Mouse (Mus musculus) spleen, adult 2 months (tissue): ENCODE results near the gene Gpc5. TPM values are rescaled to one million over a fixed set of nuclear protein-coding genes. Genes with fewer than 3 reads are reported as not detected.

ENCODE experiments used
- DNase-seq, 2 experiments: peaks; one replicate each; pipeline versions ENCODE4 v3.0.0 to v3.0.0-alpha.2; 2012 to 2021; ENCODE audit warnings: low spot score in 2 of 2, low read depth in 1 of 2
- H3K27ac ChIP-seq: fragments of 200-500 bp; 2 replicates; pipeline ENCODE4 v1.5.1; 2012; ENCODE audit warnings: low read length, inconsistent platforms; ENCODE audit not compliant: insufficient read depth
- H3K27me3 ChIP-seq: fragments of 200-500 bp; 2 replicates; pipeline ENCODE4 v1.6.1; 2012; ENCODE audit warnings: mild to moderate bottlenecking, moderate library complexity, low read length, inconsistent platforms; ENCODE audit not compliant: control insufficient read depth, insufficient read depth
- H3K36me3 ChIP-seq: fragments of 200-500 bp; 2 replicates; pipeline ENCODE4 v1.6.1; 2012; ENCODE audit warnings: mild to moderate bottlenecking, low read length, inconsistent platforms; ENCODE audit not compliant: control insufficient read depth, insufficient read depth
- H3K4me1 ChIP-seq: fragments of 200-500 bp; 2 replicates; pipeline ENCODE4 v1.6.1; 2011; ENCODE audit warnings: inconsistent platforms; ENCODE audit not compliant: control insufficient read depth, insufficient read depth, insufficient read length
- H3K4me3 ChIP-seq: fragments of 200-500 bp; 2 replicates; pipeline ENCODE4 v1.5.1; 2011; ENCODE audit warnings: mild to moderate bottlenecking, inconsistent platforms; ENCODE audit not compliant: insufficient read depth, insufficient read length; ENCODE audit errors: extremely low read depth
- CTCF ChIP-seq: fragments of 200-500 bp; IDR thresholded peaks from 2 replicates; pipeline ENCODE4 v1.5.1; 2011; ENCODE audit warnings: mild to moderate bottlenecking, inconsistent platforms; ENCODE audit not compliant: insufficient read depth, insufficient read length, insufficient replicate concordance; ENCODE audit errors: extremely low read depth
- POLR2A ChIP-seq: fragments of 200-500 bp; IDR thresholded peaks from 2 replicates; pipeline ENCODE4 v1.6.1; 2011; ENCODE audit warnings: low read depth, low read length, inconsistent platforms
- WGBS: fragments of 180-500 bp; shearing (Covaris S2); methylation state at CpG from one replicate; pipeline ENCODE4 v1.1.7; 2018; 5-methylcytosine and 5-hydroxymethylcytosine counted together
- polyA plus RNA-seq: library from polyadenylated mRNA; depleted of rRNA; stranded (reverse); fragments of >200 nt; gene quantifications from 2 replicates; pipeline ENCODE4 v1.2.3, GENCODE M21; 2012

Gpc5 gene
- polyA plus RNA-seq, 1 experiment, result not detected

- Histone ChIP-seq H3K4me1 (no peaks in the 10 kb centered on the region), H3K4me3 (no peak overlapping the region), H3K27ac (no peak overlapping the region), H3K36me3 (no peaks in the 10 kb centered on the region), H3K27me3 (no peaks in the 10 kb centered on the region)
- 48% methylated on average over 6 of the region's 6 CpGs for WGBS
- TF ChIP-seq POLR2A (no peak), CTCF (peak; percentile 9; the same call in 1 of the 2 replicates)
- DNase-seq, result no peak
Observed at GRCm38 (mm10) chr14:115070534-115070933, 21.5 kb upstream of the Gpc5 start.

GRCm38 (mm10) chr14:115077340-115077739 is 14.7 kb upstream of the Gpc5 start:
- H3K36me3 ChIP-seq, result no peaks in the 10 kb centered on the region
- WGBS, result 83% methylated on average over 9 of the region's 9 CpGs

GRCm38 (mm10) chr14:115078064-115078463 is 14.0 kb upstream of the Gpc5 start:
- no peaks in the 10 kb centered on the region for H3K4me1 ChIP-seq
- TF ChIP-seq POLR2A (no peak), CTCF (no peak)
- no peaks in the 10 kb centered on the region for H3K27me3 ChIP-seq
- no peak for DNase-seq
- WGBS, result 90% methylated on average over 7 of the region's 7 CpGs
- H3K4me3 ChIP-seq, result no peak overlapping the region
- H3K27ac ChIP-seq, result no peak overlapping the region
- H3K36me3 ChIP-seq, result no peaks in the 10 kb centered on the region

More at GRCm38 (mm10) chr14:115077340-115077739, 14.7 kb upstream of the Gpc5 start:
- no peak for DNase-seq
- Histone ChIP-seq H3K27ac (no peak overlapping the region), H3K4me1 (no peaks in the 10 kb centered on the region), H3K27me3 (no peaks in the 10 kb centered on the region), H3K4me3 (no peak overlapping the region)
- no peak for TF ChIP-seq POLR2A
- TF ChIP-seq CTCF, result no peak

DNA sequence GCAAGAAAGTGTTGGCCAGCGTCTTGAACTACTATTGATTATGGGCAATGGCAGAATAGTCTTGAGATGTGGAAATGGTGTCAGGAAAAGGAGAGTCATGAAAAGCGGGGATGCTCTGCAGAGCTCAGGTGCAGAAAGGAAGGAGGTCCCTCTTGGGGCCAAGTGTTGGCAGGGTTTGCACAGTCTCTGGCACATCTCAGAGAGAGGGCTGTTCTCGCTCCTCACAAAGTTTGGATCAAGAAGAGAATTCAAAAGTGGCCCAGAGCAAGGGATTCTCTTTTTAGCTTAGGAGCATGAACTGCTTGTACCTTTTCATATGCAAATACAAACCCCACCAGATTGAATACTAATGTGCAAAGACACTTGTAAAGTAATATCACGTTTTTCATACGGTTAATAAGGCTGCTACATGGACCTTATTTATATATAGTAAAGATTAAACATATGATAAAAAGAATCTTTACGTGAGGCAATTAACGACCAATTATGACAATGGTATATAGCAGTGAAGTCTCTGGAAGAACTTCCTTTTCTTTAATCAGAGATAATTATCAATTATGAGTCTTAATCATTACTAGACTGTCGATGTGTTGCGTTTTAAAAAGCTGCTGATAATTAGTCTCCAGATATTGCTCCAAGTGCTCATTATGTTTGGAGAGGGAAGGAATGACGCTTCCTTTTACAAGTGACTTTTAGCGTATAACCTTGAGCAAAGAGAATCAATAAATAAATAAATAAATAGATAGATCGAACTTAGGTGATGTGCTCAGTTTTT is 10.1 kb upstream of the Gpc5 start:
- H3K4me1 ChIP-seq, result no peaks in the 10 kb centered on the region
- no peaks in the 10 kb centered on the region for H3K36me3 ChIP-seq
- DNase-seq, result no peak
- H3K4me3 ChIP-seq, result no peak overlapping the region
- 89% methylated on average over 12 of the region's 12 CpGs for WGBS
- H3K27ac ChIP-seq, result no peak overlapping the region
- H3K27me3 ChIP-seq, result no peaks in the 10 kb centered on the region
- TF ChIP-seq POLR2A (no peak), CTCF (no peak)

DNA sequence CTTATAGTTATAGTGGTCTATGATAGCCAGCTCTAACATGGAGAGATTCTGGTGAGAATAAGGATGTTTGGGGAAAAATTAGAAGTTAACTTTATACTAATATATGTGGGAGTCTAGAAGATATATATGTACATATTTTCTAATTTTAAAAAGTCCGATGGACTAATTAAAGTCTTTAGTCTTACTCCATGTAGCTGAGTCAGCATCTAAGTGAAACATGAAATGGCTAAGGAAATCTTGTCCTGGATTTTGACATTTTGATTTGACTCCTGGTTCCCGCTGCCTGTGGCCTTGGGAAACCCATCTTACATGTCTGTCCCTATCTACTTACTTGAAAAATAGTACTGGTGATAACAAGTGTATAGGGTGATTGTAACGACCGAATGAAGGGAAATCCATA is 1.5 kb upstream of the Gpc5 start:
- Histone ChIP-seq H3K4me3 (no peak overlapping the region), H3K27ac (no peak overlapping the region), H3K4me1 (peaks cover 4% of the 10 kb centered on the region), H3K27me3 (peaks cover 12% of the 10 kb centered on the region), H3K36me3 (no peaks in the 10 kb centered on the region)
- no peak for DNase-seq
- 94% methylated on average over 4 of the region's 4 CpGs for WGBS
- TF ChIP-seq CTCF (no peak), POLR2A (no peak)

DNA sequence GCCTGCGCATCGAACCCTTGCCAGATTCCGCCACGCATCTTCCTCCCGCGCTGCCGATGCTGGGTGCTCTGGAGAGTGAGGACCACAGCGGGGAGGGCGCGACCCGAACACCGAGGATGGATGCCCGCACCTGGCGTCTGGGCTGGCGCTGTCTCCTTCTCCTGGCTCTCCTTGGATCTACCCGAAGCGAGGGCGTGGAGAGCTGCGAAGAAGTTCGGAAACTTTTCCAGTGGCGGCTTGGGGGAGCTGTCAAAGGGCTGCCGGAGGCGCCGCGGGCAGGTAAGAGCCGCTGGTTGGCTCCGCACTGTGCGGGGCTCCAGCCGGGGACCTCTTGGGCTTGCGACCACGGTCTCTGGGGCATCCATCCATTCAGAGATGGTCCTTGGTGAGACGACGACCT is 495 bp downstream of the Gpc5 start:
- WGBS, result 4% methylated on average over 33 of the region's 33 CpGs
- H3K36me3 ChIP-seq, result no peaks in the 10 kb centered on the region
- peak overlapping the region; percentile 51; the same call in 1 of the 2 replicates for H3K4me3 ChIP-seq
- H3K4me1 ChIP-seq, result peaks cover 4% of the 10 kb centered on the region
- TF ChIP-seq POLR2A, result no peak
- no peak for TF ChIP-seq CTCF
- peaks cover 12% of the 10 kb centered on the region for H3K27me3 ChIP-seq
- H3K27ac ChIP-seq, result no peak overlapping the region
- DNase-seq, result peak in 1 of 2 experiments; percentile 3

- no peak overlapping the region for H3K4me3 ChIP-seq
- no peak for TF ChIP-seq CTCF
- no peak for TF ChIP-seq POLR2A
- no peak for DNase-seq
- 46% methylated on average over 6 of the region's 6 CpGs for WGBS
- H3K27me3 ChIP-seq, result peaks cover 12% of the 10 kb centered on the region
- H3K36me3 ChIP-seq, result no peaks in the 10 kb centered on the region
- peaks cover 4% of the 10 kb centered on the region for H3K4me1 ChIP-seq
- no peak overlapping the region for H3K27ac ChIP-seq
Observed at GRCm38 (mm10) chr14:115092952-115093351, 937 bp downstream of the Gpc5 start.
